Mouse (Mus musculus) kidney, embryonic 16.5 days (tissue): ENCODE measurements around the gene Glod4. TPM values are rescaled to one million over a fixed set of nuclear protein-coding genes. Genes with fewer than 3 reads are reported as not detected.
A peak's percentile ranks its signal among the peaks of the same experiment; 100 is the strongest.

ENCODE experiments used
- ATAC-seq: fragments of 200-750 bp; cut with Nextera tagmentation; 2 replicates; pipeline ENCODE4 v1.8.0; 2017; ENCODE audit warnings: moderate TSS enrichment; ENCODE audit not compliant: low FRiP score, low TSS enrichment
- H3K27ac ChIP-seq: fragments of 300-500 bp; sonication (generic); 2 replicates; pipeline ENCODE4 v1.5.1; 2014; ENCODE audit warnings: low read length
- H3K27me3 ChIP-seq: fragments of 300-500 bp; sonication (generic); 2 replicates; pipeline ENCODE4 v1.6.1; 2014; ENCODE audit warnings: low read length, control low read depth, mixed read lengths; ENCODE audit not compliant: insufficient read depth
- H3K36me3 ChIP-seq: fragments of 300-500 bp; sonication (generic); 2 replicates; pipeline ENCODE4 v1.6.1; 2014; ENCODE audit warnings: low read length, control low read depth, mixed read lengths; ENCODE audit not compliant: insufficient read depth
- H3K4me1 ChIP-seq: fragments of 300-500 bp; sonication (generic); 2 replicates; pipeline ENCODE4 v1.6.1; 2014; ENCODE audit warnings: low read length, control low read depth, mixed read lengths; ENCODE audit not compliant: insufficient read depth
- H3K4me2 ChIP-seq: fragments of 300-500 bp; sonication (generic); replicated peaks from 2 replicates; pipeline ENCODE4 v1.6.1; 2014; ENCODE audit warnings: low read depth, low read length
- H3K4me3 ChIP-seq: fragments of 300-500 bp; sonication (generic); 2 replicates; pipeline ENCODE4 v1.5.1; 2014; ENCODE audit warnings: mild to moderate bottlenecking, low read length
- H3K9ac ChIP-seq: fragments of 300-500 bp; sonication (generic); replicated peaks from 2 replicates; pipeline ENCODE4 v1.6.1; 2014; ENCODE audit warnings: low read length
- H3K9me3 ChIP-seq: fragments of 300-500 bp; sonication (generic); 2 replicates; pipeline ENCODE4 v1.6.1; 2016; ENCODE audit warnings: low read length, control low read depth
- WGBS: fragments of 180-500 bp; shearing (Covaris S2); extraction: QIAGEN DNeasy Blood & Tissue Kit; methylation state at CpG from one replicate; pipeline ENCODE4 v1.1.7; 2014; 5-methylcytosine and 5-hydroxymethylcytosine counted together
- polyA plus RNA-seq: library from polyadenylated mRNA; unstranded; fragments of >200 nt; fragmentation: Nextera tagmentation; extraction: Ambion mirVana; gene quantifications from 2 replicates; pipeline ENCODE4 v1.2.1, GENCODE M21; 2015

The Glod4 gene
- polyA plus RNA-seq, 1 experiment from 2014 or later, result 142 TPM

DNA sequence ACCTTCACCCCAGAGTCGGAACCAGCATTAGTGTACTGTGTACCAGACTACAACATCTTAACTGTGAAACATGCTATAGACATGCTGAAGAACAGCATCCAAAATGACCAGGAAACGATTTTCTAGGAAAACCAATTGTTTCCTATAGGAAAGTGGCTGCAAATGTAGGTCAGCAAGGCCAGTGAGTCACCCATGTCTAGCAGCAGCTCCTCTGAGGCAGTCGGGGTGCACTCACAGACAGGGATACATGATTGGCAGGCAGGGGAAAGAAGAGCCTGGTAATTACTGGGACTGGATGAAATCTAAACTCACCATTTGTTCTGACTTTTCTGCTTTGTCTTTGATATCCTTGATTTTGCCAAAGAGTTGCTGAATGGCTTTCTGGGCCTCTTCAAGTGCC, 105.5 kb downstream of the Glod4 start:
- Histone ChIP-seq H3K4me1 (no peaks in the 10 kb centered on the region), H3K4me3 (no peak overlapping the region), H3K9ac (no peak overlapping the region), H3K27ac (no peak overlapping the region), H3K4me2 (no peak overlapping the region), H3K9me3 (no peaks in the 10 kb centered on the region), H3K27me3 (no peaks in the 10 kb centered on the region), H3K36me3 (peaks cover 23% of the 10 kb centered on the region)
- 77% methylated on average over 3 of the region's 3 CpGs for WGBS
- no peak for ATAC-seq

DNA sequence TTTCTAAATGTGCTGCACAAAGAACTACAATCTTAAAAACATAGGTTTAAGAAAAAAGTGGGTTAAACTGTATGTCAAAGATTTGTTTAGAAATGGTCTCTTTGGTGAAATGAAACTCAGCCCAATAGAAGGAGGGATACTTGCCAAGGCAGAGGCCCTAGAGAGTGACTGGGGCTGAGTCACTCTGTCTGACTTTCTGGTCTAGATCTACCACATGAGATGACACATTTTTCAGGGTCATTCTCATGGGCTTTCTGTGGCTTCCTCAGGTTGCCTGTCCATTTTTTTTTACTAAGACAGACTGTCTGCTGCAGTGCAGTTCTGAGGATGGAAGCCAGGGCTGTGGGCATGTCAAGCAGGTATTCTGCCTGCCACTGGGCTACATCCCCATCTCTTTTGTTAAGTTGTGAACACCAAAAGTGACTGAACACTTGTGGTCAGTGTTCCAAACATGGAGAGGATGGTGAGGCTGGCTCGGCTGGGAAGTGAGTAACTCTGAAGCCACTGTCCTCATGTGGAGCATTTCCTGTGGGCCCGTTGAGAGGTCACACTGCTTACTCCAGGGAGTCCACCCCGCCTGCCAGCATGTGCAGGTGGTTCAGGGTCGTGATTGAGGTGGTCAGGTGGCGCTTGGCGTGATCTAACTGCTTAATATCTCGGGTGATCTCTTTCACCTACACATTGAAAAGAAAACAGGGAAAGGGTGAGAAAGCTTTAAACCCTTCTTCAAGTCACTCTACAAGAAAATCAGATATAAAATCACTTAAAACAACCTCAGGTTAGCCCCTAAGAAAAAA, 107.7 kb downstream of the Glod4 start:
- Histone ChIP-seq H3K4me1 (no peaks in the 10 kb centered on the region), H3K27me3 (no peaks in the 10 kb centered on the region), H3K9ac (no peak overlapping the region), H3K36me3 (peaks cover 23% of the 10 kb centered on the region), H3K27ac (no peak overlapping the region), H3K4me2 (no peak overlapping the region), H3K4me3 (no peak overlapping the region), H3K9me3 (no peaks in the 10 kb centered on the region)
- 81% methylated on average over 7 of the region's 7 CpGs for WGBS
- ATAC-seq, result no peak

DNA sequence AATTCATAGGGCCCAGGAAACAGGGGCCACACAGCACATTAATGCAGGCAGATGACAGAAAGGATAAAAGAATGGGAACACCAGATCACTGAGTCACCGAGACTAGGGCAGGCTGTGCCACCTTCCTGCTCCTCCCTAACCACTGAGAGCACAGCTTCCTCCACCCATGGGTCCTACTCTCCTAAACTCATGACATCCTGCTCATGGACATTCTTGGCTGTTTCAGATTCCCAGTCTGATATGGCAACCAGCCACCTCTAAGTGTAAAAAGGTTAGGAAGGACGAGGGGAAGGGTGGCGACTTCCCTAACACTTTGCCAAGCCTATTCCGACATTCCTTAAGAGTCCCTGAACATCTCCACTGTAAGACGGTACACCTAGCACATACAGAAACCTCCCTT, 112.7 kb downstream of the Glod4 start:
- 67% methylated on average over 5 of the region's 5 CpGs for WGBS
- no peaks in the 10 kb centered on the region for H3K9me3 ChIP-seq
- no peak overlapping the region for H3K9ac ChIP-seq
- peaks cover 24% of the 10 kb centered on the region for H3K36me3 ChIP-seq
- H3K4me1 ChIP-seq, result no peaks in the 10 kb centered on the region
- H3K4me3 ChIP-seq, result no peak overlapping the region
- no peak overlapping the region for H3K27ac ChIP-seq
- no peak overlapping the region for H3K4me2 ChIP-seq
- no peaks in the 10 kb centered on the region for H3K27me3 ChIP-seq
- ATAC-seq, result no peak

DNA sequence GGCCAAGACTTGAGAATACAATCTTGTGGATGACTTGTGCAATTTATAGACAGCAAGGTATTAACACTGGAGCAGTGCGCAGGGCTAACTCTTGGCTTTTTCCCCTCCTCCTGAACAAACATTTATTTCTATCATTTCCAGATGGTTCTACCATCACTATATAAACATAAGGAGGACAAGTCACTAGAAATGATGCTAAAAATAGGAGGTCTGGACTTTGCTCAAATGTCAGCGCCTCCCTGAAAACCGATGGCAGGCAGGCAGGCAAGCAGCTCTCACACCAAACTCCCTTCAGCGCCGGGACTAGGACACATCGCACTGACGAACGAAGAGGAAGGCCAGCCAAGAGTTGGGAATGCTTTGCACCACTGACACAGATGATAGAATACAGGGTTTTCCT, 118.1 kb downstream of the Glod4 start:
- Histone ChIP-seq H3K4me1 (peaks cover 9% of the 10 kb centered on the region), H3K4me2 (no peak overlapping the region), H3K4me3 (no peak overlapping the region), H3K36me3 (0 out of 2 replicates have a peak, but pooled peaks cover 6% of the 10 kb centered on the region), H3K9ac (no peak overlapping the region), H3K9me3 (no peaks in the 10 kb centered on the region), H3K27me3 (no peaks in the 10 kb centered on the region), H3K27ac (no peak overlapping the region)
- 45% methylated on average over 8 of the region's 8 CpGs for WGBS
- ATAC-seq, result no peak

DNA sequence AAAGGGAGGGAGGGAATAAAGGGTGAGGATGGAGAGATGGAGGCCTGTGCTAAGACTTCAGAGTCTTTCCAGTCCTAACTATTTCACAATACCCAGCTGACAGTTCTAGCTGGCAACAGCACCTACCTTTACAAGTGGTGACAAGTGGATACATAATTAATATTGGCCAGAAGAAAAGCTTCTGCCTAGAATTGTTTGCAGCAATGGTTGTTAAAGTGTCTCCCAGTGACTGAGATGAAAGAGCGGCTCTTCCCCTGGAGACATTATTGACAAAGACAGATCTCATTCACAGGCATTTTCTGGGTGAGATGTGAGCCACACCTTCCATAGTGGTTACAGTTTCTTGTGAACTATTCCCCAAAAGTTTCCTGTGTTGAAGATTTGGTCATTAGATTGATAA, 120.0 kb downstream of the Glod4 start:
- H3K4me3 ChIP-seq, result no peak overlapping the region

DNA sequence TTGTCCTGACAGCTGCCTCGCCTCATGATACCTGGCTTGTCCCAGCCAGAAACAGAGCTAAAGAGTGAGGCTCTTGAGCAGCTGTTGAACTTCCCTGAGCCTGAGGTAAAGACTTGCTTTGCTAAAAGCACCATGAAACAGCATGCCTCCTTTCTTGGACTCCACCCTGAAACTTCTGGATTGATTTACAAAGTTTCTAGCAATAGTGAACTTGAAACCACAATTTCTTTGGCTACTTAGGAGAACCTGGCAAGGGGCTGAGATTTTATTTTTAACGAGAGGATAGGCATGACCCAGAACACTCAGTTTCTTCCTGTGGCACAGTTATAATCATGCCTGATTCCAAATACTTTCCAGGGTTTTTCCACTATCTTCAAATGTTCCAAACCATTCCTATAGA, 121.0 kb downstream of the Glod4 start:
- Histone ChIP-seq H3K27ac (no peak overlapping the region), H3K4me1 (peaks cover 9% of the 10 kb centered on the region), H3K36me3 (no peaks in the 10 kb centered on the region), H3K4me2 (no peak overlapping the region), H3K4me3 (no peak overlapping the region), H3K9ac (no peak overlapping the region), H3K9me3 (no peaks in the 10 kb centered on the region), H3K27me3 (no peaks in the 10 kb centered on the region)
- 75% methylated on average over 2 of the region's 2 CpGs for WGBS
- no peak for ATAC-seq

More for the DNA sequence above, 120.0 kb downstream of the Glod4 start:
- no peaks in the 10 kb centered on the region for H3K27me3 ChIP-seq
- no peak overlapping the region for H3K9ac ChIP-seq
- H3K36me3 ChIP-seq, result 0 out of 2 replicates have a peak, but pooled peaks cover 6% of the 10 kb centered on the region
- no peak for ATAC-seq
- 97% methylated on average over 1 of the region's 1 CpGs for WGBS
- H3K4me1 ChIP-seq, result peaks cover 9% of the 10 kb centered on the region
- H3K27ac ChIP-seq, result no peak overlapping the region
- no peaks in the 10 kb centered on the region for H3K9me3 ChIP-seq
- no peak overlapping the region for H3K4me2 ChIP-seq

DNA sequence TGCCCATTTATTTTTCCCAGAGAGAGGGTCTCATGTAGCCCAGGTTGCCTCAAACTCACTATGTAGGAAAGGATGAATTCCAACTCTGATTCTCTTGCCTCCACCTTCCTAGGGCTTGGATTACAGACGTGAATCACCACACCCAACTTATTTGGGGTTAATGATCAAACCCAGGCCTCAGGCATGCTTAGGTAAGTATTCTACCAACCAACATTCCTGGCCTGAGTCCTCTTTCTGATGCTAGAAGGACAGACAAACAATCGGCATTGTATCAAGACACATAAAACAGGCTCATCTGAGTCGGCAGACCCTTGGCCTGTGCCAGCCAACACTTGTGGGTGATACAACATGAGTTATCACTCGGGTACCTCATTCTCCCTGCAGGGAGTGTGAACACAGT, 122.4 kb downstream of the Glod4 start:
- Histone ChIP-seq H3K9me3 (no peaks in the 10 kb centered on the region), H3K27me3 (no peaks in the 10 kb centered on the region), H3K4me2 (no peak overlapping the region), H3K36me3 (peaks cover 4% of the 10 kb centered on the region; the same call in 1 of the 2 replicates), H3K4me1 (peaks cover 9% of the 10 kb centered on the region), H3K9ac (no peak overlapping the region), H3K4me3 (no peak overlapping the region), H3K27ac (no peak overlapping the region)
- no peak for ATAC-seq
- 74% methylated on average over 4 of the region's 4 CpGs for WGBS

DNA sequence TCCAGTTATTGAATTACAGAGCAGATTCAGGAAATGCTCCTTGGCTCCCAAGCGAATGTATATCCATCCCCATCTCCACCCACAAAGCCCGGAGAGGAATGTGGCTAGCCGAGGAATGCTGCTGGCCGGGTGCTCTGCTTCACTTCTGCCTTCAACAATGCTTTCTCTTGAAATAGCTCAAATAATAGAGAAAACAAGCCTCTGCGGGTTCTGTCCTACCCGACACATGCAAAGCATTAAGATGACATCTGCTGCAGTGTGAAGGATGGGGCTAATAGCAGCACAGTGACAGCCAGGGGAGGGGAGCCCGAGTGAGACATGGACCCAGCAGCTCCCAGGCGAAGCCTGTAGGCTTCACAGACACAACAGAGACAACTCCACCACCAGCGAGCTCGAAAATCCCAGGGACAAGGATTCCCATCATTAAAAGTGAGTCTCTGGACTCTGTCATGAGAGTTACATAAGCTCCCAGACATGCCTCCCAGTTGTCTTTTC, 123.1 kb downstream of the Glod4 start:
- H3K36me3 ChIP-seq, result peaks cover 5% of the 10 kb centered on the region; the same call in 1 of the 2 replicates
- no peaks in the 10 kb centered on the region for H3K27me3 ChIP-seq
- ATAC-seq, result 0 out of 2 replicates have a peak, but pooled peaks have one; percentile 54
- no peak overlapping the region for H3K4me2 ChIP-seq
- 49% methylated on average over 10 of the region's 10 CpGs for WGBS
- H3K9ac ChIP-seq, result no peak overlapping the region
- peaks cover 6% of the 10 kb centered on the region for H3K4me1 ChIP-seq
- H3K27ac ChIP-seq, result peak overlapping the region; percentile 72
- H3K4me3 ChIP-seq, result no peak overlapping the region
- H3K9me3 ChIP-seq, result no peaks in the 10 kb centered on the region

DNA sequence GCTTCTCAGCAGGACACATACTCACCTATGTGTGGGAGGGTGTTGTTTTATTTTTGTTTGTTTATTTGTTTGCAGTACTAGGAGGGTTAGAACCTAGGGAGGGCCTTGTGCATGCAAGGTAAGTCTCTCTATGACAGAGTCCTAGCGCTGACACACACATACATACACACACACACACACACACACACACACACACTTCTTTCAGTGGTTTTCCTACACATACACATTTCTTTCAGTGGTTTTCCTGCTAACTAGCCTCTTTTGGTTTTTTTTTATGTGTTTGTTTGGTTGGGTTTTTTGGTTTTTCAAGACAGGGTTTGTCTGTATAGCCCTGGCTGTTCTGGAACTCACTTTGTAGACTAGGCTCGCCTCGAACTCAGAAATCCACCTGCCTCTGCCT, 133.1 kb downstream of the Glod4 start:
- H3K27ac ChIP-seq, result no peak overlapping the region
- no peak overlapping the region for H3K9ac ChIP-seq
- ATAC-seq, result no peak
- no peaks in the 10 kb centered on the region for H3K27me3 ChIP-seq
- peaks cover 6% of the 10 kb centered on the region; the same call in 1 of the 2 replicates for H3K36me3 ChIP-seq
- no peak overlapping the region for H3K4me3 ChIP-seq
- H3K4me2 ChIP-seq, result no peak overlapping the region
- no peaks in the 10 kb centered on the region for H3K9me3 ChIP-seq
- H3K4me1 ChIP-seq, result peaks cover 8% of the 10 kb centered on the region; the same call in 1 of the 2 replicates
- WGBS, result 96% methylated on average over 3 of the region's 3 CpGs
